Mouse (Mus musculus) megakaryocyte progenitor cell, adult 5-6 weeks (primary cell): Measurements from ENCODE around the gene Sec1. TPM values are rescaled to one million over a fixed set of nuclear protein-coding genes. Genes with fewer than 3 reads are reported as not detected.

Experiments used
- ATAC-seq: replicated peaks from 2 replicates; pipeline ENCODE4 v1.8.0; 2016; ENCODE audit warnings: mild to moderate bottlenecking, moderate TSS enrichment, inconsistent platforms; ENCODE audit not compliant: poor library complexity
- total RNA-seq, 2 experiments: library from RNA; stranded (forward) in 1 of 2; stranded (reverse) in 1 of 2; fragments of 157-497, 149-512 nt in 1 of 2; fragments of 200-1000 nt in 1 of 2; gene quantifications; 2 replicates each; pipeline versions ENCODE4 v1.2.3 to v1.2.4; 2015 to 2017

Gene Sec1
- total RNA-seq (2015) (not detected in 2 replicates), total RNA-seq (2017) (not detected in 2 replicates)

DNA sequence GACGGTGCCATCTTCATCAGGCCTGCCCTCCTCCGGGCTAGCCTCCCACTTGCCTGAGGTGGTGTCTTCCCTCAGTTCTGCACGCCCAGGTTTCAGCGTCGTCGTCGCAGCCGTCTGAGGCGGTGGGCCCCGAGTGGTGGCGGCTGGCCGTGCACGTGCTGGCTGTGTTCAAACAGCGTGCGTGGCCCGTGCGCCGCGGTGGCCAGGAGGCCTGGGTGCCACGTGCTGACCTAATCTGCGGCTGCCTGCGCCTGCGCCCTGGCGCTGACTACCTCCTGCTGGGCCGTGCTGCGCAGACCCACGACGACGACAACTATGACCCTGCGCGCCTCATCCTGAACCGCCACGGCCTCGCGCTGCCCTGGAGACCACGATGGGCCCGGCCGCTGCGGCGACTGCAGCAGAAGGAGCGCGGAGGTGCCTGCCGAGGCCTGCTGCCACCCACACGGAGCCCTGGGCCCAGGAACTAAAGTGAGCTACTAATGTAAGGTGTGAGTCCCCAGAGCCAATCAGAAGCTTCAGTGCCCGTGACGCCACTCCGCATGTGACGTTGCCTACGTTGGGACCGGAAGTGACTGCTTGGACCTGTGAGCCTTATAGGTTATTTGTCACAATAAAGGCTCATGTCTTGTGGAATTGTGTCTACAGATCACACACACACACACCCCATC lies at the start of gene Sec1:
Sec1 (minus strand) TSS at position 482 of the 671 bp plus-strand sequence.
- ATAC-seq = no peak

DNA sequence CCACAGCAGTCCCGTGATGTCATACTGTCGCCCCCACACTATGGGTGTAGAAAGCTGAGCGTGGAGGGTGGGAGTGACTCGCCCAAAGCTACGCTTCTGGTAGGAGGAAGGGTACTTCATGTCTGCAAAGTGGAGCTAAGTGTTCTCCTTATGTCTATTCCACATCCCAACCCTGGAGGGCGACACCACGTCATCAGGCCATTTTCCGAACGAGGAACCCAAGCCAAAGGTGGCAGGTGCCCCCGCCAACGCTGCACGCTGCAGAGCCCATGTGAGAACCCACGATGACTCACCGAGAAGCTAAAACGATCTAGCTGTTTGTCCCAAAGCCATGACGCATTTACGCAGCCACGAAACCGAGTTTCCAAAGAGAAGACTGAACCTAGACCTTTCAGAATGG lies 48.1 kb upstream of the Sec1 start:
- ATAC-seq = peak; percentile 38

DNA sequence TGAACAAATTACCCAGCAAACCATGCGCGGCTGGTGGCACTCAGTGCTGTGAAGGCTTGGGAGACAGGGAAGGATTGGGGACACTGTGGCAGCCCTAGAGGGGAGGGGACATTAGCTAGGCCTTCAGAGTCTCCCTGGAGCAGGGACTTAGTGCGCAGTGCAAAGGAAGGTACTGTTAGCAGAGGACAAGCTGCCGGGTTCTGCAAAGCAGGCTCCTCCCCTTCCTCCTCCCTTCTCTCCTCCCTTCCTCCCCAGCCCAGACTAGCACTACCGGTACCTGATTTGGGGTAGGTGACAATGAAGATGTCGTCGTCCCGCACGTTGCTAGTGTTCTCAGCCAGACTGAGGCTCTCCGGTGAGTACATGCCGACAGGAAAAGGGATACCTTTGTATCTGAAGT lies 47.6 kb upstream of the Sec1 start:
- peak; percentile 74 for ATAC-seq

DNA sequence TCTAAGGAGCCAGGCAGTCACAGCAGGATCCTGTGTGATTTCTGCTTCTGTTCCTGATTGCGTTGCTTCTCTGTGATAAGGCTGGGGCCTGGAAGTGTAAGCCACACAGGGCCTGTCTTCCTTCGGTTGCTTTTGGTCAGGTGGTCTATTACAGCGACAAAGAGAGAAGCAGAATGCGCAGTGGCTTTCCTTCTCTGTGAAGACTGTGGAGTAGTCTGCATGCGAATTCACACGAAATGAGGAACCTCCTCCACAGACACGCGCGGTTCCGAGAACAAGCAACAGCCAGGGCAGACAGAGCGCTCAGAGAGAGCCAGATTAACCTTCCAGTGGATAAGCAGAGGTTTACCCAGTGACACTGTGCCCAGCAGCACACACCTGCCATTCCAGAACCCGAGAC lies 47.1 kb upstream of the Sec1 start:
- ATAC-seq = peak; percentile 43

DNA sequence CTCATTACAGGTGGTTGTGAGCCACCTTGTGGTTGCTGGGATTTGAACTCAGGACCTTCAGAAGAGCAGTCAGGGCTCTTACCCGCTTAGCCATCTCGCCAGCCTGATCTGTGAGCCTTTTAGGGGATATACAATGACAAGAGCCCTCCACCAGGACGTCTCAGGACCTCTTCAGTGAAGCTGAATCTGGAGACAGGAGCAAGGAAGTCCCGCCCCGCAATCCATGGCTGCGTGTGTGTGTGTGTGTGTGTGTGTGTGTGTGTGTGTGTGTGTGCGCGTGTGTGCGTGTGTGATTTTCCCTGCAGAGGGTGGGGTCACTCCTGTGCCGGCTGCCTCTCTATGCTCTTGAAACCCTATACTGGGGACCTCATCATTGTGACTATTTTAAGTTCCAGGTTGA lies 45.6 kb upstream of the Sec1 start:
- no peak for ATAC-seq

DNA sequence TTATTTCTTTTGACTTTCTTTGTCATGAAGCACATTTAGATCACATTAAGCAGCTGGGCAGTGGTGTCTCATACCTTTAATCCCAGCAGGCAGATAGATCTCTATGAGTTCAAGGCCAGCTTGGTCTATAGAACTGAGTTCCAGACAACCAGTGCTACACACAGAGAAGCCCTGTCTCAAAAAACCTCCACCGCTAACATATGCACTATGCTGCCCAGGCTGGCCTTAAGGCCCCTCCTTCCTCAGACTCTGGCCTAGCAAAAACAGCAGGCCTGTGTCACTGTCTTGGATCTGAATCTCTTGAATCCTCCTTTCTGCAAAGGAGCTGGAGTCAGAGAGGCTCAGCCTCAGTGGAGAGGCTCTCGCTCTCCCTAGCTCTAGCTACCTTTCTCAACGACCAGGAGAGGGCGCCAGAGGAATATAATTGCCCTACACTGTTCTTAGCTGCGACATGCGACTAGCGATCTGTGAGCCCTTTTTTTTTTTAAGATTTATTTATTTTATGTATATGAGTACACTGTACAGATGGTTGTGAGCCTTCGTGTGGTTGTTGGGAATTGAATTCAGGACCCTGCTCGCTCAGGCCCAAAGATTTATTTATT lies 45.1 kb upstream of the Sec1 start:
- ATAC-seq = peak; percentile 77

DNA sequence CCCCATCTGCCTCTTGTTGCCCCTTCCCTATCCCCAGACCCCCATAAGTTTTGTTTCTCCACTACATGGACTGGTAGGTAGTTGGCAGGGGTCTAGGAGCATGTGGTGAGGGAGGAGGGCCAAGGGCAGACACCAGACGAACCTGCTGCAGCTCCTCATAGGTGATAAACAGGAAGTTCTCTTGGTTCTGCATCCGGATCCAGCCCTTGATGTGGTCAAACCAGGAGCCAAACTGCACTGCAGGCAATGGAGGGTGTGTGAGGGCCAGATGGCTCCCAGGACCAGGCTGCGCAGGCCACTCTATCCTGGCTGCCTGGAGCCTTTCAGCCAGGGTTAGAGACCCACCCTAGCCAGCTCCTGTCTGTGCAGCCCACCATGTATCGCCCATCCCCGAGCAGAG lies 39.3 kb upstream of the Sec1 start:
- ATAC-seq = no peak

DNA sequence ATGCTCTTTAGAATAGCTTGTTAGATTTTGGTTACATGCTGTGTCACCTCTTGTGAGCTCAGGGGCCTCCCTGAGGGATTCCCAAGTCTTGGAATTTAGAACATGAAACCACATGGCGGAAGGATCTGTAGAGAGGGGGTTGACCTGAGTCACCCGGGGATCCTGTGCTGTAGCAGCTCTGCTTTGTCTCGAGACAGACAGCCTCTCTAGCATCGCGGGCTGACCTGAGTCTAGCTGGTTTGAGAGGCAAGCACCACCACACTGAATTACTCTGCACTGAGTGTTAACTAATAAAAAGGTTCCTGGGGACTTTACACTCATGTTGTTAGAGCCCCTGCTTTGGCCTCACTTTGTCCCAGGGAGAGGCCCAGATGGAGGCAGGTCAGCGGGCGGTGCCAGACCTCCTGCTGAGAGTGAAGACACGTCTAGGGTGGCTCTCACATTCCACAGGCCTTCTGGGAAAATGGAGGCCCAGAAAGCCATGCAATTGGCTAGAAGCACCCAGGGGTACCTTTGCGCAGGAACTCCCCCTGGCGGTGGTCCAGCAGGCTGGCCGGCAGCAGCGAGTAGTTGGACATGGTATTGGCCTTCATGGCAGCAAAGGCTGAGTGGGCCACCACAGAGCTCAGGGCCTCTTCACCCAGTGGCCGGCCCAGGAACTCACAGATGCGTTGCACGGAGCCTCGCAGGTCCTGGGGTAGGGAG lies 36.7 kb upstream of the Sec1 start:
- peak; percentile 74 for ATAC-seq

DNA sequence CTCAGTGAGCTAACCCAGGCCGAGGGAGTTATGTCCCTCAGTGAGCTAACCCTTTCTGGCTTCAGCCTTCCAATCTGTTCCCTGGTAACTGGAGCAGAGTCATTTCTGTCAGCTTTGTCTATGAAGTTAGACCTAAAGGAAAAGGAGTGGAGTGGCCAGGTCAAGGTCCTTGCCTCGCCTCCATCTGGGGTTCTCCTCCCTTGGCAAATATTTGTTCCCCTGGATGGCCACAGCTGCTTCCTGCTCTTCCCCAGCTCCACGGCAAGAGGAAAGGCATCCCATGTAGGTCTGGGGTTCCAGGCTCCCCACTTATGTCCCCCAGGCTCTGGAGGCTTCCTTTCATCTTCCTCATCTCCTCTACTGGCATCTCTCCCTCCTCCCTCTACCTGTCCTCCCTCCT lies 33.4 kb upstream of the Sec1 start:
- ATAC-seq = no peak

DNA sequence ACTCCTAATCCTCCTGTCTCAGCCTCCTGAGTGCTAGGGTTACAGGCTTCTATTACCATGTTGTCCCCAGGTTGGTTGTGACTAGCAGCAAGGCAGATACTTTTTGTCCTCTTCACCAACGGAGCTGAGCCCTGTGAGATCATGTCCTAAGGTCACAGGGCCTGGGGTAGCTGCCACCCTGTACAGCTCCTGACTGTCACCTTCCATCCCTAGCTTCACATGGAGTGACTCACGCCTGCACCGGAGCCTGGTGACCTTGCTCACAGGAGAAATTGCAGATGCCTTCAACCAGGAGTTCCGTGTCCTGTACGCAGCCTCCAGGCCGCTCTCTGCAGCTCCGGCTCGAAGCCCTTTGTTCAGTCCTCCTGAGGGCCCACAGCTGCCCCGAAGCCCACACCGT lies 32.2 kb upstream of the Sec1 start:
- no peak for ATAC-seq

DNA sequence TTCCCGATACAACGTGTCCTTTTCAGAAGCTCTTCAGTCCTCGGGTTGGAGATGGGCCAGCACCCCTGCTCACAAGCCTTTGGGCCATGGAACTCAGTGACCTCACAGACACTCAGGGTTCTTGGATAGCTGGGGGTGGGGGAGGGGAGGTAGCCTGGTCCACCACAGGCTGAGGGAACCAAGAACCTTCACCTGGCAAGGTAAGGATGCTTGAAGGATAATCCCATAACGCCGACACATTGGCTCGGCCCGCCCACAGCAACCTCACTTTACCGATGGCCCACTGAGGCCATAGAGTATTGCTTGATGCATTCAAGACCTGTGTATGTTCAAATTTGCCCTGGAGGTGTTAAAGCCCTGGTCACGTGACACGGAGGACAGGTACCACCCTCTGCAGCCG lies 31.5 kb upstream of the Sec1 start, which contains the start of gene Spaca4:
Spaca4 (minus strand) TSS at position 101 of the 400 bp plus-strand sequence.
- ATAC-seq = no peak

DNA sequence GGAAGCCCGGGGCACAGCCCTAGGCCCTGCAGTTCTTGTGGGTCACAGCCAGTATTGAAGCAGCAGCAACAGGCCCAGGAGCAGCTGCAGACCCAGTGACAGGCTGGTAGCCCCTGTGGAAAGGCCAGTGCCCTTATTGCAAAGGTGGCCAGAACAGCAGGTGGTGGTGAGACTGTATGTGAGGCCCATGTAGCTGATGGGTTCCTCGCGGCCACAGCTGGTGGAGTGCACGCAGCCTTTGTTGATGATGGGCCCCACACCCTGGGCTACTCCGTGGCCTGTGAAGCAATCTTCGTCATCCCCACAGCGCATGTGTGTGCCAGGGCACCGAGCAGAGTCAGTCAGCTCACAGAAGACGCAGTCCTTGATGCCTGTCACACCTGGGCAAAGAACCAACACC lies 30.9 kb upstream of the Sec1 start:
- no peak for ATAC-seq

DNA sequence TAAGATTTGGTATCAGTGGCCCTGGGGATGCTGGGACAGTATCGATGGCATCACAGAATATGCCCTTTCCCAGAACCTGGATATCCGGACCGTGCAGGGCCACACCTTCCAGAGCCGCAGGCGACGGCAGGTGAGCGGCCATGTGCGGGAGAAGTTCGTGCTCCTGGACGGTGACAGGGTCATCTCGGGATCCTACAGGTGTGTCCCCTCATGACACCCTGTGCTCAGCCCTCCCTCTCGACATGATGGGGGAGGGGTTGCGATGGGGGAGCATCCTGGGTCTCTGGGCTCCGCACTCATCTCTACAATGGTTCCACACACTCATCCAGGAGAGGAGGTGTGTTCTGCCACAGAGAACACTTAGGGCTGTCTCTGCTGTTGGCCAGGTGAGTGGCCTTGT lies 29.6 kb upstream of the Sec1 start:
- ATAC-seq = no peak

DNA sequence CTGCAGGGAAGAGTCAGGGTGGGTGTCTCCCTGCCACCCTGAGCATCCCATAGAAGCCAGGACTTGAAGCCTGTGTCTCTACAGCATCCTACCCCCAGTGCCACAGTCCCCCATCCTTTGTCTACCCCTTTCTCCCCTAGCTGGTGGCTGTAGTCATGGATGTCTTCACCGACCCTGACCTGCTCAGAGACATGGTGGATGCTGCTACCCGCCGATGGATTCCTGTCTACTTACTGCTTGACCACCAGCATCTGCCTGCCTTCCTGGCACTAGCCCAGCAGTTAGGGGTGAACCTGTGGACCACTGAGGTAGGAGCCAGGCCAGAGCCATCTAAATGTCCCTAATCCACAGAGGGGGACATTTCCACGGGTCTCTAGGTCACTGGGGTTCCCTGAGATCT lies 29.1 kb upstream of the Sec1 start:
- no peak for ATAC-seq

DNA sequence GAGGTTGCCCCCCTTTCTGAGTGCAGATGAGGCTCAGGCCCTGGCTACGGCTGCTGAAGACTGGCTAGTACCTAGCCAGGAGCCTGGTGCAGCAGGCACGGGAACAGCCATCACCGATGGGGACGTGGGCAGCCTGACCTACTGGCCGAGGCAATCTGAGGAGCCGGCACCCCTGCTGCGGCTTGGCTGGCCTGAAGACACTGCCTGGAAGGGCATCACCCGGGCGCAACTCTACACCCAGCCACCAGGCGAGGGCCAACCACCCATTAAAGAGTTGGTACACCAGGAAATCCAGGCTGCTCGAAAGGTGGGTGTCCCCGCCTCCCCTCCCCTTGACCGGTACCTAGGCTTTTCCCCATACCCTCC lies 28.1 kb upstream of the Sec1 start:
- ATAC-seq = no peak

DNA sequence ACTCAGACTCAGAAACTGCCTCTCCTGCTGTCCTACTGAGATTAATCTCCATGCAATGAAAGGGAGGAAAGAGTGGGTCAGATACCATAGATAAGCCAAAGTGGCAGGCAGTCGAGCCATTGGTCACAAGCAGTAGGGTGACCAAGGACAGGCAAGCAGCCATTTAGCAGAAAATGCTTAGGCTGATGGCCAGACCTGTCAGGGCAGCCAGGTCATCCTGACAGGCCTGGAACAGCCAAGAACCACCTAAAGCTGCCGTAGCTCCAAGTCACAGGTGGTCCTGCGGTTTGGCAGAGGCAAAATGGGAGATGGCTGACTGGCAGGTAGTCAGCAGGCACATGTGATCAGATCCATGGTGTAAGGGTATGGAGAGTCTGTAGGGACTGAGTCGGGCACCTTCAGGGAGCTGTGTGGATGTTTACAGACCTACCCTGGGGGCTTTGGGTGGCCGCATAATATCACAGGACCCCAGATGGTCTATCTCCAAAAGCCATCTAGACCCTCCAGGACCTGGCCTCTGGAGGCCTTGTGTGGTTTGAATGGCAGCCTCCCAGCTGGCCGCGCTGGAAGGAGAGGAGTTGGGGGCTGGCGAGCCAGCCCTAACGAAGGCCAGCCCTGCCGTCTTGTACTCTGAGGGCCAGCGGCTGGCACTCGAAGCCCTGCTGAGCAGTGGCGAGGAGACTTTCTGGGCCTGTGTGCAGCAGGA lies 27.6 kb upstream of the Sec1 start:
- no peak for ATAC-seq

DNA sequence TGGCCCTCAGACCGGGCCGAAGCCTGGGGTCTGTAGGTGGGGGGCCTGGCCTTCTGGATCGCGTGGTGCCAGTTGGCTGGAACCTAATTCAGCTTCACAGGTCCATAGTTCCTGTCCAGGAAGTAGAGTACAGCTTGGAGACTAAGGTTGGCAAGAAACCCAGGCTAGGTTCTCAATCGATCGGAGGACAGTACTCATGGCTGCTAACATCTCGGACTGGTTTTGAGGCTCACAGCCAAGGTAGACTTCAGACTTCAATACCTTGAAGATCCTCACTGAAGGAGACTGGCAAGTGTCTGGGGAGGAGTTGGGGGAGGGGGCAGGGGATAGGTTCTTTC lies 27.0 kb upstream of the Sec1 start:
- ATAC-seq = no peak

DNA sequence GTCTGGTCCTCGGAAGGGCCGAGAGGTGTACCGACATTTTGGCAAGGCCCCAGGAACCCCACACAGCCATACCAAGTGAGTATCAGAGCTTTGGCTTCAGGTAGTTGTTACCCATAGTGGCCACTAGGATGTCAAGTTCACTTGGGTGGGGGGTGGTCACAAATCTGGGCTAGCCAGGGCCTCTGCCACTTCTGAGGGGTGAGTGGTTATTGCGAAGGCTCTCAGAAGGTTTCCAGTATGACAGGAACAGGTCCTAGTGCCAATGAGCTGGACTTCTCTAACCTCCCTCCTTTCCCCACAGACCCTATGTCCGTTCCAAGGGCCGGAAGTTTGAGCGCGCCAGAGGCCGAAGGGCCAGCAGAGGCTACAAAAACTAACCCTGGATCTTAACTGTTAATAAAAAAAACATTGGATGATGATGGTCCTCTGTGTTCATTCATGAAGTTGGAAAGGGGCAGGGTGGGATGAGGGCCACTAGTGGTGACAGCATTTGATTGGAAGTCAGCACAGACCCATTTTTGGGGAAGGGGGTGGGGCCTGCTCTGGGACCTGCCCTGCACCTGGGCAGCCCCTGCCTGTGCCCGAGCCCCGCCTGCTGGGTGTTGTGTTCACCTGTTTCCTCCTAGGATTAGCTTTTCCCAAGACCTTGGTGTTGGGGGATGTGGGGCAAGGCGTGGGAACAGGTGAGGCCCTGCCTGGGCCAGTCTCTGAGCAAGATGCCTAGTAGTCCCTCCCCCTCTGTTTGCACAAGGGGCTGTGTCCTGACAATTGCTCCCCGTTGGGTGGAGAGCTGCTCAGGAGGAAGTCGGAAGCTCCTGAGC lies 26.4 kb upstream of the Sec1 start, which contains the start of gene Fam83e:
Fam83e (plus strand) TSS at position 800 of the 821 bp plus-strand sequence.
- ATAC-seq = no peak

DNA sequence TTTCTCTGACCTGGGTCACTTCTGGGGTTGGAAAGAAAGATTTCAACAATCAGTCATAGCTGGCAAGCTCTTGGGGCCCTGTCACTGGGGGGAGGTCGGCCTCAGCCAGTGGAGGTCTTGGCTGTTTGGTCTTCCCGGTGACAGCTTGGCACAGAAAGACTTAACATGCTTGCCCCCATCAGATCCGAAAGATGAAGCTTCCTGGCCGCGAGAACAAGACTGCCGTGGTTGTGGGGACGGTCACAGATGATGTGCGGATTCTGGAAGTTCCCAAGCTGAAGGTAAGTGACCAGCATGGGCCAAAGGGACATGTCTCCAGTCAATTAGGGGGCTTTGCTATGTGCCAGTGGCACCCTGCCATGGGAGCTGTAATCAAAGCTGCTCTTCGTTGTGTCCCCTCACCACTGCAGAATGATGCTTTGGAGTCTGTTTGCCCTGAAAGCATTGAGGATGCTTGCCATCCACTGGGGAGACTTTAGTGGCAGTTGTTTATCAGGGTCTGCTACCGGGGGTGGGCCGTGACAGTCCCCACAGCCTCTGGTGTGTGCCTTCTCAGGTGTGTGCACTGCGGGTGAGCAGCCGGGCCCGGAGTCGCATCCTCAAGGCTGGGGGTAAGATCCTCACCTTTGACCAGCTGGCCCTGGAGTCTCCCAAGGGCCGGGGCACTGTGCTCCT lies 25.7 kb upstream of the Sec1 start:
- ATAC-seq = no peak

DNA sequence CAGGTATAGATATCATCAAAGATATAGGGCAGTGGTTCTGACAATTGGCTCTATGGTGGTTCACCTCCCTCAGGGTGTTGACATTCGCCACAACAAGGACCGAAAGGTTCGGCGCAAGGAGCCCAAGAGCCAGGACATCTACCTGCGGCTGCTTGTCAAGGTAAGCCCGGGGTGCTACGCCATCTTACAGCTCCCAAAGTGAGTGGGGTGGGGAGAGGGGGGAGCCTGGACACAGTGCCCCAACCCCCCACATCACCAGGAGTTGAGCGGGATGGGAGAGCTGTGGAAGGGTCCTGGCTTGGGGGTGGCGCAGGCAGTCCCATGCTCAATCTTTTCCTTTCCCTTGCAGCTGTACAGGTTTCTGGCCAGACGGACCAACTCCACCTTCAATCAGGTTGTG lies 25.0 kb upstream of the Sec1 start:
- no peak for ATAC-seq
